Mouse (Mus musculus) gastrocnemius, postnatal 14 days (tissue): ENCODE measurements around the gene Gm826. TPM values are rescaled to one million over a fixed set of nuclear protein-coding genes. Genes with fewer than 3 reads are reported as not detected.

ENCODE experiments used
- DNase-seq: peaks from one replicate; pipeline ENCODE4 v3.0.0; 2021; ENCODE audit warnings: mixed read lengths
- intact Hi-C: fragments of 180-260 bp; cut with DNase I; formaldehyde crosslinking; loops from one replicate; pipeline ENCODE4 v1.15.1; 2025; ENCODE audit warnings: low total_unique reads
- long read RNA-seq, 2 experiments: library from polyadenylated mRNA; stranded (forward); transcript quantifications; one replicate each; pipeline ENCODE4 v2.0.0; 2021
- total RNA-seq, 2 experiments: library from RNA; stranded (reverse); gene quantifications; 2 replicates each; pipeline ENCODE4 v1.2.3; 2021

The Gm826 gene
- total RNA-seq = 1 to 10 TPM in 1 of 2 experiments, under 1 TPM in 1; 0.66 to 3.9 TPM
- long read RNA-seq, experiment 1, partial matches to known transcripts = 0 of 5 reads
- long read RNA-seq, experiment 1, other reads (novel, unspliced or antisense) = 3 of 5 reads
- long read RNA-seq, experiment 2, partial matches to known transcripts = 0 of 4 reads
- long read RNA-seq, experiment 2, other reads (novel, unspliced or antisense) = 4 of 4 reads

DNA sequence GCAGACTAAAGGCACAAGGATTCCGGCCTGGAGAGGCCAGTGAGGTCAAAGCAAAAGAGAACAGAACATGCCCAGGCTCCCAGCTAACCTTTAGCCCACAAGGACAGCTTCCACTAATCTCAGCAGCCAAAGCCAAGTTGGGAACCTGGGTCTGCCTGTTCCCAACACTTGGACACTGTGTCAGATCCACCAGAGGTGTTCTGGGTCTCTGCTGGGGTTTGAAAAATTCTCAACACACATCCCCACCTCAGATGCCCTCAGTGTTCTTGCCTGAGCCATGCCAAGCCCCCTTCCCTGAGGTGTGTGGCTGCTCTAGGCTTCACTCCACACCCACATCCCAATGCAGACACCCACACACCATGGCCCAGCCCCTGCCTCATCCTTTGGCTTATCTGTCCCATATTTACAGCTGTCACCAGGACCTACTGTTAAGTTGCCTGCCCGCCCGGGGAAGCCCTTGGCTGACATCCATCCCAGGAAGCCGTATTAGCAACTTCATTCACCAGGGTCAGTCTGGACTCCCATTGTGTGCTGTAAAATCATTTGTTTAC lies at the start of gene Gm826:
Gene Gm826, minus strand, starts transcription at position 52 of the 551 bp plus-strand sequence.
- DNase-seq = no peak
- intact Hi-C loops = no loop called here

DNA sequence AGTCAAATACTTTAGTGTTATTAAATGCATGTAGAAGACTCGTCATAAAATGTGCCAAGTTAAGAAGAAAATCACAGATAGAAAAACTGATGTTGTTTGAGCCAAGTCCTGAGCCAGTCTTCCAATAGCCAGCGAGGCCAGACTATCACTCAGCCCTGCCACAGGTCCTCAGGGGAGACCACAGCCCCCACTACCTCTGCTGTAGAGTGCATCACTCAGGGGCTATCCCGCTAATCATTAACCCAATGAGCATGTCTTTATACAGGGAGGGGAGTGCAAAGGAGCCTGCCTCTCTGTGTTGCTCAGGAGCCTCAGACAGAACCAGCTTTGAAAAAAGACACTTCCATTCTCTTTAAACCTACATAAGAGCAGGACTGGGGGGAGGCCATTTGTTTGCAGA lies 49.5 kb upstream of the Gm826 start:
- intact Hi-C loops = no loop called here
- no peak for DNase-seq

DNA sequence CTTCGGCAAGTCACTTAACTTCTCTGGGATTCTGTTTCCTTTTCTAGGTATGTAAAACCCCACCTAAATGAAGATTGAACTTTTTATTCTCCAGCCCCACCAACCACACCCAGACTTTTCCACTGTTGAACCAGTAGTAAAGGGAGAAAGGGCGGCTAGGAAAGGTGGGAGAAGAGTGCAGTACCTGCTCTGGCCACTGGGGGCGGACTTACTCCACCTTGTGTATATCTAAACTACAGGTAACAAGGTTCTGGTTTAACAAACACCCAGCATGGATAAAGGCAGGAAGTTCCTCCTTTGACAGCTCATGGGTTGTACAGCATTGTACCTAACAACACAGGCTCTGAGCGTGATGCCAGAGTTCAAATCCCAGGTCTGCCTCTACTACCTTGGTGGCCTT lies 44.3 kb upstream of the Gm826 start:
- DNase-seq = peak; percentile 37

DNA sequence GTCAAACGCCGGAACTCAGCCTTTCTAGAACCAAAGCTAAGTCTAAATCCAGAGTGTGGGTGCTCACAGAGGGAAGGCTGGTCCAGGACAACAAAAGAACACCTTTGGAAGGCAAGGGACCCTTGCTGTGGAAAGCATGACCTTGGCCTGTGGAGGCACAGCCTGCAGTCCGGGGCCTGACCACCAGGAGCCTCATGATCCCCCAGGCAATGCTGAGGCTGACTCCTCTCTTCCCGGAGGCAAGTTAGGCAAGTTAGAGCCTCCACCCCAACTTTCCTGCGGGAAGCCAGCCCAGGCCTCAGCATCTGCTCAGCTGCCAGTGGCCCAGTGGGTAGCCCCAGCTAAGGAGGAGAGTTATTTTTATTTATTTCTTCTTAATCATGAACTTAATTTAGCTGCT lies 42.3 kb upstream of the Gm826 start:
- intact Hi-C loops = loop anchor here (5.0 kb wide), 1 partner anchor 201 kb away; no protein-coding TSS in a partner anchor
- no peak for DNase-seq

More for the DNA sequence above, 44.3 kb upstream of the Gm826 start:
- intact Hi-C loops = loop anchor here (5.0 kb wide), 1 partner anchor 199 kb away; no protein-coding TSS in a partner anchor

DNA sequence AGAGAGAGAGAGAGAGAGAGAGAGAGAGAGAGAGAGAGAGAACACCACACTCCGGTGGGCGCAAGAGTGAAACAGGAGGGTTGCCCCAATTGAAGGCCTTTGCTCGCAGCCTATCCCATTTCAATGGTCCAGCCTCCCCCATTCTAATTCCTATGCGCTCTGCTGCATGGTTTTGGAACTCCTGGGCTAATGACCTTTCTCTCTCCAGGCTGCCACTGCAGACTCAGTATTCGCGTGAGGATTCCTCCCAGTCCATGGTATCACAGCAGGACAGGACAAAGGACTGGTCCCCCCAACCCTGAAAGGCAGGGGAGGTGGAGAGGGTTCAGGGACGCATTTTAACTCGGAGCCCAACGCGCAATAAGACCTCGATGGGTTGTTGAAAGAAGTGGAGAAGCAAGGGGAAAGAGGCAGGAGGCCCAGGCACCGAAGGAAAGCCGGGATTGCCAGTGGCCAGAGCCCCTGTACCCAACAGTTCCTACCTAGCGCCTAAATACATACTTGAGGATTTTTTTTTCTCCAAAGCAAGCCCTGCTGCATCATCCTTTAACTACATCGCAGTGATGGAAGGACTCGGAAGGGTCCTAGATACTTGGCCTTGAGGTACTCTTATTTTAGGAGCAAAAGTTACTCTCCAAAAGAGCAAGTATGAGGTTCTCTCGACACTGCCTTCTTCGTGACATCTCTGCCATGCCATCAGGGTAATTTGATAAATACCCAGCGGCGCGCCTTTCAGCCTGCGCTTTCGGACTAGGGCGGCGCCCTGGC lies 35.9 kb upstream of the Gm826 start:
- no peak for DNase-seq
- intact Hi-C loops = loop anchor here (5.0 kb wide), 1 partner anchor 1318 kb away; no protein-coding TSS in a partner anchor

DNA sequence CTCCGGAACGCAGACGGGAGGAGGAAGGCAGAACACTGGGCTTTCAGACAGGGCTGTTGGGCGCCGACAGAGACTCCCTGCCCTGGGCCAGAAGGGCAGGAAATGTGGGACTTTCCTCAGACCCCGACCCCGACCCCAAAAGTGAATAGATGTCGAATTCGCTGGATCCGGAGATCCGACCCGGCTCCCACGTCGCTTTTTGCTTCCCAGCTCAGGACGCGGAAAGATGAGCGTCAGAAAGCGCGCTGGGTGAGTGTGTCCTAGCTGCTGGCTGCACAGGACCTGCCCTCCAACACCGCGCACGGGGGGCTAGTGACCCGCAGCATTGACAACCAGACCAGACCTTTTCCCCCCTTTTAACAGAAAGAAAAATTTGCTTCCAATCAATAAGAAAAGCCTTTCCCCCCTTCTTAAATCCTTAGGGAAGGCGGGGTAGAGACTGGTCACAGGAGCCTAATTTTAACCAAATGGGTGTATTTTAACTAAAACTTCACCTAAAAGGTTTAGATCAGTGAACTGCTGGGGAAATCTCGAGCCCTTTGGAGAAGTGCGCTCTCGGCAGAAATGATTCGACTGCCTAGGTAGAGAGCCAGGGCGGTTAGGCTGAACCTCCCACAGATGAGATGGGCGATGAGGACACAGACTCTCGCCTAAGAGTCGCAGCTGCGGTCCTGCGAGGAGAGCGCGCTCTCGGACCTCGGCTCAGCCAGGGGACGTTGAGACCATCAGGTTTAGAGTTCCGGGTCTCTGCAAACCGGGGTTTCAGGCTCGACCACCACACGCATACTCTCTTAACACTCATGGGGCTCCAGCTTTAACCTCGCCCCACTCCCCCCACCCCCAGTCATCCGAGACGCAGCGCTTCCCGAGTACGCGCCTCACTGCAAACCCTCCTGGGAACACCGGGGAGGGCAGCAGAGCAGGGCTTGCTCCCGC lies 34.7 kb upstream of the Gm826 start:
- no peak for DNase-seq
- intact Hi-C loops = loop anchor here (5.0 kb wide), 1 partner anchor 1316 kb away; no protein-coding TSS in a partner anchor

DNA sequence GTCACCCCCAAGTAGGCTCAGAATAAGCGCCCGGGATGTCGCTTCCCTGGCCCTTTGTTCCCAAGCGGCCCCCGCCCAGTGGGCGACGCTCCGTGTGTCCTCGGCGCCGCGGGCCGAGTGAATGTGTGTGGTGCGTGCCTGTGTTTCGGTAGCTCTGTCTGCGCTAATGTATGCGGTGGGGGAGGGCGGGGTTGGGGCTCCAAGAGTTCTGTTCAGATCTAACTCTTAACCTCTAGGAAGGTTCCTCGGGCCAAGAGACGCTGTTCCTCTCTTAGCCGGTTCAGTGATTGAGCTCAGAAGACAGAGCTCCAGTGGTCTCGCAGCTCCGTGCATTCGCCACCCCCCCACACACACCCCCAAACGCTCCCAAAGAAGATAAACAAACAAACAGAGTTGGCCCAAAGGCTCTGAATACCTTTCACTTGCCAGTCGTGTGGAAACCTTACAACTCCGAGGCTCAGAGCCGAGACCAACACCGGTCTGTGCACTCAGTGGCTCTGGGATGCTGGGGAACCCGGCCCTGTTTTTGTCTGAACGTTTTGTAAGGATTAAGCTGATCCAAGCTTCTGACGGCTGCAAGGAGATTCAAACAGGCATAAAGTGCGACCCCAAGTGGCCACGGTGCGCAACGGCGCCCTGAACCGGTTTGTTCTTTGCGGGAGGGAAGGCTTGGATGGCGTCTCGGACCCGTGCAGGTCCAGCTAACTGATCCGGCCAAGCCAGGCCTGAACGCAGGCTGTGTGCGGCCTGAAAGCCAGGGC lies 33.7 kb upstream of the Gm826 start:
- intact Hi-C loops = loop anchor here (5.0 kb wide), 1 partner anchor 1315 kb away; no protein-coding TSS in a partner anchor
- DNase-seq = peak; percentile 89

DNA sequence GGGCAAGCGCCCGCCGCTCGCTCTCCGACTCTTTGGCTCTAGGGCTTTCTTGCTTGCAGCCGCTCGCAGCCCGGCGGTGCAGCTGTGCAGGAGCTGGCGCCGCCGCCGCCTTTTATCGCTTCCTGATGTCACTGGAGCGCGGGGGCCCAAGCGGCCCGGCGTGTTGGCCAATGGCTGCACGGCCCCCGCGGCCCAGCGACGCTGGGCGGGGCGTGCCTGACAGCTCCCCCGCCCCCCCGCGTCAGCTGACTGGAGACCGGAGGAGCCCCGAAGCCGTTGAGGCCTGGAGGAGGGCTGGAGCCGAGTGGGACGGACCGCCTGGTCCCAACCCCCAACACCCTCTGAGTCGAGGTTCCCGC lies 33.0 kb upstream of the Gm826 start, which contains the start of gene Mafb:
Gene Mafb, minus strand, starts transcription at position 86 of the 359 bp plus-strand sequence.
- intact Hi-C loops = loop anchor here (5.0 kb wide), 1 partner anchor 1315 kb away; no protein-coding TSS in a partner anchor
- peak; percentile 98 for DNase-seq

DNA sequence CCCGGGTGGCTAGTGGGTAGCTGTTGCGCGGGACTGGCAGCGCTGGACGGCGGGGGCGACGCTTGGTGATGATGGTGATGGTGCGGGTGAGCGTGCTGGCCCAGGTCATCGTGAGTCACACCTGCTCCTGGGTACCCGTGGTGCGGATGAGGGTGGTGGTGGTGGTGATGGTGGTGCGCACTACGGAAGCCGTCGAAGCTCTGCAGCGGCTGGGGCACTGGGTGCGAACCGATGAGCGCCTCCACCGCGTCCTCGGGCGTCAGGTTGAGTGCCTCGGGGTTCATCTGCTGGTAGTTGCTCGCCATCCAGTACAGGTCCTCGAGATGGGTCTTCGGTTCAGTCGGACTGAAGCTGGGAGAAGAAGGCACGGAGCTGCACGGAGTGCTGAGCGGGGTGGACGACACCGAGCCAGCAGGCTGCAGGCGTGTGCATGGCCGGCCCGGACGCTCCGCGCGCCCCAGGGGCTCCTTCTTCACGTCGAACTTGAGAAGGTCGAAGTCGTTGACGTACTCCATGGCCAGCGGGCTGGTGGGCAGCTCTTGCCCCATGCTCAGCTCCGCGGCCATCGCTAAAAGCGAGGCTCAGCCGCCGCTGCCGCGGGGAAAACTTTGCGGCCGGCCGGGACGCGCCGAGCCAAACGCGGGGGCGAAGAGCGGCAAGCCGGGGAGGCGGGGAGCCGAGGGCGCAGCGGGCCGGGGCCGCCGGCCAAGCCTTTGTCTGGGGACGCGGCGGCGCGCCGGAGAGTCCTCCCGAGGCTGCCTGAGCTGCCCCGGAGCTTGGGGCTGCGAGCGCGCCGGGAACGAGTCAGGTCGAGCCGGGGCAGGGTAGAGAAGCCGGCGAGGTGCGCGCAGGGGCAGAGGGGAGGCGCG lies 32.4 kb upstream of the Gm826 start:
- no peak for DNase-seq
- intact Hi-C loops = loop anchor here (5.0 kb wide), 1 partner anchor 1314 kb away; no protein-coding TSS in a partner anchor

DNA sequence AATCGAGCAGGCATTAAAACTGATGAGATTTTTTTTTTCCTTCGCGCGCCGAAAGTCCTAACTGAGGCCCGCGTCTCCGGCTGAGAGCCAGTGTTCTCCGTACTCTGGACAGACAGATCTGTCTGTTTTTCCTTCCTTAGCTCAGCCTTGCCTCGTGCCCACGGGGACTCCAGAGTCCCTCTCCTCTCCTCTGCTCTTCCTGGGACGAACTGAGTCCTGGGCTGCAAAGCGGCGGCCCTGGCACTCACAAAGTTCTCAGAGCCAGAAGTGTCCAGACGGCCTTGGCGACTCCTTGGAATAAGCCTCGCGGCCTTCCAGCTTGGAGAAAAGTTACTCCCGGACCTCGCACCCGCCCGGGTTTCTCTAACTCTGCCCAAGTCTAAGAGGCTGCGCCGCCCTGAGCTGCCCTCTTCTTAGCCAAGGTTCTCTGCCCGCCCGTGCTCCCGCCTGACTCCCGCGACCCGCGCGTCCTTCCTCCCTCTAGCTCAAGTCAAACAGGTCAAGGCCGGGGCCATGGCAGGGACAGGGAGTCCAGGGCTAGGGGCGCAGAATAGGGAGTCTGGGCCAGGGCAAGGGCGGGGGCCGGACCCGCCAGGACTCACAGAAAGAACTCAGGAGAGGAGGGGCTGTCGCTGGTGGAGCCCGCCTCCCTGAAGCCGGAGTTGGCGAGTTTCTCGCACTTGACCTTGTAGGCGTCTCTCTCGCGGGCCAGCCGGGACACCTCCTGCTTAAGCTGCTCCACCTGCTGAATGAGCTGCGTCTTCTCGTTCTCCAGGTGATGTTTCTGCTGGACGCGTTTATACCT lies 31.3 kb upstream of the Gm826 start:
- peak; percentile 46 for DNase-seq
- intact Hi-C loops = loop anchor here (5.0 kb wide), 1 partner anchor 1313 kb away; no protein-coding TSS in a partner anchor

DNA sequence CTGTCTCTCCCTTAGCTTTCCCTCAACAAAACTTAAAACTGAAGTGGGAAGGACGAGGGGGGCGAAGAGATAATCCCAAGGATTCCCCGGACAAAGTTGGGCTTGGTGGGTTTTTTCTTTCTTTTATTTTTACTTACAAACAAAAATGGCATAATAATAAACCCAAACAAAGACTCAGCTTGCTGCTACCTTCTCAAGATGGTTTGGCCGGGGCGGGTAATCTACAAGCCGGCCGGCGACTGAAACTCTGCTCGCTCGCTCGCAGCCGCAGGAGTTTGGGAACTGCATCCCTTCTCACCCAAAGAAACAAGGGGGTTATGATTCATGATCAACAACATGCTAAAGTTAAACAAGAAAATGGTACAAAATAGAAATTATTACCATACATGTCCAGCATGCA lies 30.7 kb upstream of the Gm826 start:
- intact Hi-C loops = loop anchor here (5.0 kb wide), 1 partner anchor 1312 kb away; no protein-coding TSS in a partner anchor
- no peak for DNase-seq

DNA sequence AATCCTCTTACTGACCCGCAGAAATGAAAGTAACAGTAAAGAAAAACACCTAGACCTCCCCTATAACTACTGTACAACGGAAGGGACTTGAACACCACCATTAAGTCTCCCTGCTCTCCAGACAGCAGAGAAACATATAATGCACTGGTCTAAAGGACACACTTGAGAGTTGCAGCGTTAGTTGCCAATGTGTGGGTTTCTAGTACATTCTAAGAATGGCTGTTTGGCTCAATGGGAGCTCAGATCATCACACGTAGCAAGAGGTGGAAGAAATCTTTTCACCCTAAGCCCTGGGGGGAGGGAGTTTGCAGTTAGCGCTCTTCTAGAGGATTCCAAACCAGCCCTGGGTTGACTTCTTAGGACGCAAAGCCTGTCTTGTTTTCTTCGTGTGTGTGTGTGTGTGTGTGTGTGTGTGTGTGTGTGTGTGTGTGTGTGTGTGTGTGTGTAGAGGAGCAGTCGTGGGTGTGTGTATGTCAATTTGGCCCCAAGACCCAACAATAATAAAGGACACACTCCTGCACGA lies 30.2 kb upstream of the Gm826 start:
- intact Hi-C loops = no loop called here
- no peak for DNase-seq

DNA sequence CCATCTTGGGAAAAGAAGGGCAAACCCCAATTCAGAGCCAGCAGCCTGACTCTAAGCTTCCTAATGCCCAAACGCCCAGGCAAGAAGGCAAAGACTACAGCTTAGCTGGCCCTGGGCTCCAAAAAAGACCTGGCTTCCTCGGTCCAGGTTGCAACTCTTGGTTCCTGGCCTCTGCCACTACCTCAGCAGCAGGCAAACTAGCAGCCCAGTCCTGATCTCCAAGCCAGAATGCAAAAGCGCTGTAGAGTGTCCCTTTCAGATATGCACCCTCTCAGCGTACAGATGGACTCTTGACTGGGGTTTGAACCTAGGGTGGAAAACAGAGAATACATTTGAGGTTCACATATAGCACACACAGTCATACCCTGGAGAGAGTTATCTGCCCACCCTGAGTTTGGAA lies 29.2 kb upstream of the Gm826 start:
- DNase-seq = no peak
- intact Hi-C loops = no loop called here

DNA sequence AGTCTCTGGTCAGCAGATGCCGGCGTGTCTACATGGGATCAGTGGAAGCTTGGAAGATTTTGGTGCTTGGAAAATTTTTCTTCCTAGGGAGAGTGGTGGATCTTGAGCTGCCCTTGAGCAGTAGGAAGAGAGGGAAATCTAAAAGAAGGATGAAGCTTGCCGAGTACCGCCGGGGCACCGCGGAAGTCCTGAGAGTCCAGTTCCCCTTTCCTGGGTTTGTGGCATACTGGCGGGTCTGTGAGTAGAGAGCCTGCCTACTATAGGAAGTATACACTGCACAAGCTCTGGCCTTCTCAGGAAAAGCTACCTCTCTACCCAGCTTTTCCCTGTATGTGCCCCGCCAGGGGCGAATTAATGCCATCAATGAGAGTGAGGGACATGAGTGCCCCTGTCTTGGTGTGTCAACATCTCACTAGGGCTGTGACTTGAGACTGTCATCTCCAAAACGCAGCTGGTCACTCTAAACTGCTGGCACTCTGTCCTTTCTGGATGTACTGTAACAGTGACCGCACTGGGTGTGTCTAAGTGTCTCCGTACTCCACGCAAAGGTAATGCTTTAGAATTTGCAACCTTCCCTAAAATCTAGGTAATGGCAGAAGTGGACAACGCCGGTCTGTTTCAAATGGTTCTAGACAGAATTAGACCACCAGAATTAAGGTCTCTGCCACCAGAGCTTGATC lies 27.6 kb upstream of the Gm826 start:
- intact Hi-C loops = no loop called here
- no peak for DNase-seq

DNA sequence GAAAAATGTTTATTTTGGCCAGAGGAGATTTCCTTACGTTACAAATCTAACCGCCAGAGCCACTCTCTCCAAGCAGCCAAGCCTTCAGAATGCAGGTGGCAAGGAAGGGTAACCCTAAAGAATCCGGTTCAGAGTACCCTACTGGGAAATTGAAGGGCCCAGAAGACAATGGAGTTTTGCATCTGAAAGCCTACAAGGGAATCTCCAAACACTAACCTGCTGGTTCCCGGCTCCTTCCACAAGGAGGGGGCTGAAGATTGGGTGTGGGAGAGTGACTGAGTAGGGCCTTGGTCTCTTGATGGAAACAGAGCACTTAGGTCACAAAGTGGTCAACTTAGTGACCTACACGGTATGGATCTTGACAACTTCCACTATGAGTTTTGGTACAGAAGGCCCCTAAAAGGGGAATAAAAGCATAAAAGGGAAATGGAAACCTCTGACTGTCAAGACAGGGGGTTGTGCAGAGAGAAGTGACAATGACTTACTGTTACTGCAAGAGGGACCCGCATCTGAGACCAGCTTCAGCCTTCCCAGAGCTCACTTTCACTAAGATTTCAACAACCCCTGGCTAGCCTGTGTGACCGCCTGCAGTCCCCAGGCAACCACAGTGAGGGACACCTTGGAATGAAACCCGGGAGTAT lies 26.4 kb upstream of the Gm826 start:
- no peak for DNase-seq
- intact Hi-C loops = no loop called here

DNA sequence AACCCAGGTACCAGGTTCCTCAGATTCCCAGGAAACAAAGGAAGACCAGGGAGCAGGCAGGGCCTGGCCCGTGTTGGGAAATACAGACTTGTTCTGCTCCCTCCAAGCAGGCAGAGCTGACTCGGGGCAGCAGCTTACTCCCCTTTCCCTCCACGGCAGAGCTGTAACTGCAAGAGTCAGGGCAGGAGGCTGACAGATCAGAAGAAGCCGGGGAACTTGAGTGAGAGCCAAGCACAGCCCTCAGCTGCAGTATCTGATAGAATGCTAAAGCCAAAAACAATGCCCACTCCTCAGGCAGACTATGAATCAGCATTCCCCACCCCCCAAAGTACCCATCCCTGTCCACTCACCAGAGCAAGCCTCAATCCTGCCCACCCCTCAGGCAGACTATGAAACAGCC lies 24.9 kb upstream of the Gm826 start:
- intact Hi-C loops = no loop called here
- no peak for DNase-seq
